Mouse (Mus musculus) common myeloid progenitor, adult 5-6 weeks (primary cell): ENCODE results near the gene Scn5a. TPM values are rescaled to one million over a fixed set of nuclear protein-coding genes. Genes with fewer than 3 reads are reported as not detected.
A peak's percentile ranks its signal among the peaks of the same experiment; 100 is the strongest.

Source experiments
- ATAC-seq: replicated peaks from 2 replicates; pipeline ENCODE4 v1.8.0; 2016; ENCODE audit warnings: low read depth, mild to moderate bottlenecking, moderate TSS enrichment, inconsistent platforms; ENCODE audit not compliant: poor library complexity, severe bottlenecking
- total RNA-seq: library from RNA; stranded (forward); fragments of 200-1000, 187-1606 nt; gene quantifications from 2 replicates; pipeline ENCODE4 v1.2.3, GENCODE M21; 2017

The Scn5a gene
- not detected in 2 replicates for total RNA-seq

GRCm38 (mm10) chr9:119578636-119579438, at the start of gene Scn5a:
Scn5a (minus strand) TSS chr9:119579016.
- no peak for ATAC-seq

GRCm38 (mm10) chr9:119627227-119627626, 48.4 kb upstream of the Scn5a start:
- ATAC-seq, result no peak

- no peak for ATAC-seq
These were observed 45.3 kb upstream of the Scn5a start for GRCm38 (mm10) chr9:119624151-119624550.

GRCm38 (mm10) chr9:119614798-119615197, 36.0 kb upstream of the Scn5a start:
- no peak for ATAC-seq

GRCm38 (mm10) chr9:119610563-119611166, 31.8 kb upstream of the Scn5a start:
- no peak for ATAC-seq

- ATAC-seq, result no peak
These were observed 28.1 kb upstream of the Scn5a start for GRCm38 (mm10) chr9:119606906-119607305.

- ATAC-seq, result no peak
These were observed 25.8 kb upstream of the Scn5a start for GRCm38 (mm10) chr9:119604607-119605006.

GRCm38 (mm10) chr9:119598501-119598900, 19.7 kb upstream of the Scn5a start:
- ATAC-seq, result no peak

GRCm38 (mm10) chr9:119597332-119597731, 18.5 kb upstream of the Scn5a start:
- no peak for ATAC-seq

- no peak for ATAC-seq
These were observed 10.8 kb upstream of the Scn5a start for GRCm38 (mm10) chr9:119589592-119589991.

- peak; percentile 45; the same call in 1 of the 2 replicates for ATAC-seq
These were observed 10.1 kb upstream of the Scn5a start for GRCm38 (mm10) chr9:119588763-119589449.

- ATAC-seq, result peak; percentile 86
These were observed 1.9 kb upstream of the Scn5a start for GRCm38 (mm10) chr9:119580668-119581067.

- ATAC-seq, result no peak
These were observed 1.4 kb upstream of the Scn5a start for GRCm38 (mm10) chr9:119580187-119580586.

GRCm38 (mm10) chr9:119578311-119578635, 543 bp downstream of the Scn5a start:
- ATAC-seq, result no peak

GRCm38 (mm10) chr9:119576977-119577376, 1.8 kb downstream of the Scn5a start:
- no peak for ATAC-seq

GRCm38 (mm10) chr9:119575732-119576131, 3.1 kb downstream of the Scn5a start:
- no peak for ATAC-seq

- no peak for ATAC-seq
These were observed 4.5 kb downstream of the Scn5a start for GRCm38 (mm10) chr9:119574366-119574765.

GRCm38 (mm10) chr9:119573009-119573408, 5.8 kb downstream of the Scn5a start:
- ATAC-seq, result no peak

GRCm38 (mm10) chr9:119571411-119571888, 7.4 kb downstream of the Scn5a start:
- ATAC-seq, result no peak

- ATAC-seq, result no peak
These were observed 8.2 kb downstream of the Scn5a start for GRCm38 (mm10) chr9:119570652-119571051.

- peak; percentile 53 for ATAC-seq
These were observed 10.1 kb downstream of the Scn5a start for GRCm38 (mm10) chr9:119568732-119569131.
